Mouse (Mus musculus) cortical plate, adult 2 months (tissue): Measurements from ENCODE around the gene Gm6993.

Experiments
- CTCF ChIP-seq: fragments of 200-500 bp; IDR thresholded peaks from 2 replicates; pipeline ENCODE4 v1.5.1; 2011; ENCODE audit warnings: mild to moderate bottlenecking, control low read depth, low read length; ENCODE audit not compliant: insufficient read depth; ENCODE audit errors: extremely low read depth
- POLR2A ChIP-seq: fragments of 200-500 bp; IDR thresholded peaks from 2 replicates; pipeline ENCODE4 v1.6.1; 2011; ENCODE audit warnings: mild to moderate bottlenecking, low read length, control low read depth; ENCODE audit not compliant: insufficient read depth; ENCODE audit errors: extremely low read depth

- no peak for TF ChIP-seq CTCF
- no peak for TF ChIP-seq POLR2A
These were observed 49.1 kb upstream of the Gm6993 start for GRCm38 (mm10) chr12:31191329-31191954.
